ENCODE assay signal across 19 mouse cellular contexts in genomic region chr1:52338704-52339103, GRCm38 (mm10).
"Had no signal": no experiment of that assay in that cellular context is flagged by ENCODE, and none has a peak within 500 bp of the region (broad histone marks: within the 10 kb centered on the region; RNA-seq: fewer than 3 reads in every experiment).

No protein-coding gene starts in this region.

- DNase-seq: cerebellum, adult 9-11 months; cerebellum, postnatal 10 days; cerebellum, postnatal 14 days; cerebellum, postnatal 25 days; cerebellum, postnatal 36 days; embryo, embryonic 11 days; forebrain, postnatal 0 days; gastrocnemius, adult 2 months; gastrocnemius, postnatal 10 days; gastrocnemius, postnatal 14 days; gastrocnemius, postnatal 25 days; gastrocnemius, postnatal 36 days; heart, adult 11 months; heart, adult 18-20 months; heart, adult 2 months had no signal

- ATAC-seq: forebrain, embryonic 13.5 days; forebrain, embryonic 14.5 days; forebrain, embryonic 15.5 days; forebrain, embryonic 16.5 days; forebrain, postnatal 0 days had no signal
